Mouse (Mus musculus) hindbrain, embryonic 15.5 days (tissue): ENCODE data around the gene Clec1a. TPM values are rescaled to one million over a fixed set of nuclear protein-coding genes. Genes with fewer than 3 reads are reported as not detected.
"Not testable (repeated sequence)": the region's sequence is repeated elsewhere in the genome, so short reads cannot be mapped to it uniquely, and the experiment has no call there.

Experiments used
- ATAC-seq: fragments of 200-750 bp; cut with Nextera tagmentation; 2 replicates; pipeline ENCODE4 v1.8.0; 2017; ENCODE audit warnings: low read depth, moderate number of reproducible peaks, moderate TSS enrichment; ENCODE audit not compliant: low FRiP score
- H3K27ac ChIP-seq: fragments of 300-500 bp; sonication (generic); replicated peaks from 2 replicates; pipeline ENCODE4 v1.5.1; 2015; ENCODE audit warnings: mild to moderate bottlenecking, inconsistent platforms
- H3K27me3 ChIP-seq: fragments of 300-500 bp; sonication (generic); 2 replicates; pipeline ENCODE4 v1.6.1; 2015; ENCODE audit warnings: control low read depth, inconsistent platforms
- H3K36me3 ChIP-seq: fragments of 300-500 bp; sonication (generic); 2 replicates; pipeline ENCODE4 v1.6.1; 2015; ENCODE audit warnings: control low read depth, inconsistent platforms
- H3K4me1 ChIP-seq: fragments of 300-500 bp; sonication (generic); replicated peaks from 2 replicates; pipeline ENCODE4 v1.6.1; 2015; ENCODE audit warnings: control low read depth, inconsistent platforms
- H3K4me2 ChIP-seq: fragments of 300-500 bp; sonication (generic); 2 replicates; pipeline ENCODE4 v1.6.1; 2015; ENCODE audit warnings: moderate library complexity, mild to moderate bottlenecking, inconsistent platforms
- H3K4me3 ChIP-seq: fragments of 300-500 bp; sonication (generic); 2 replicates; pipeline ENCODE4 v1.5.1; 2015; ENCODE audit warnings: mild to moderate bottlenecking, inconsistent platforms
- H3K9ac ChIP-seq: fragments of 300-500 bp; sonication (generic); 2 replicates; pipeline ENCODE4 v1.6.1; 2015; ENCODE audit warnings: inconsistent platforms
- H3K9me3 ChIP-seq: fragments of 300-500 bp; sonication (generic); 2 replicates; pipeline ENCODE4 v1.6.1; 2016; ENCODE audit warnings: control low read depth, inconsistent platforms
- WGBS: fragments of 180-500 bp; shearing (Covaris S2); methylation state at CpG from one replicate; pipeline ENCODE4 v1.1.7; 2015; 5-methylcytosine and 5-hydroxymethylcytosine counted together
- polyA plus RNA-seq: library from polyadenylated mRNA; unstranded; fragments of >200 nt; fragmentation: Nextera tagmentation; extraction: Ambion mirVana; gene quantifications from 2 replicates; pipeline ENCODE4 v1.2.1, GENCODE M21; 2015

Gene Clec1a
- 1.9 and 2.2 TPM in 2 replicates for polyA plus RNA-seq

- H3K4me1 ChIP-seq = no peaks in the 10 kb centered on the region
- no peaks in the 10 kb centered on the region for H3K9me3 ChIP-seq
- H3K9ac ChIP-seq = no peak within 1 kb of the TSS
- peak within 1 kb of the TSS; percentile 16 for H3K4me2 ChIP-seq
- H3K36me3 ChIP-seq = no peaks in the 10 kb centered on the region
- no peaks in the 10 kb centered on the region for H3K27me3 ChIP-seq
- 0 out of 2 replicates have a peak within 1 kb of the TSS, but pooled peaks have one; percentile 25 for H3K27ac ChIP-seq
- peak; percentile 80 for ATAC-seq
- no peak within 1 kb of the TSS for H3K4me3 ChIP-seq
- WGBS = 54% methylated on average over 13 of the region's 13 CpGs
Observed at GRCm38 (mm10) chr6:129451411-129452039, at the start of gene Clec1a. Gene Clec1a, minus strand, starts transcription at chr6:129452000.

GRCm38 (mm10) chr6:129499516-129499915 is 47.7 kb upstream of the Clec1a start:
- H3K36me3 ChIP-seq, H3K27ac ChIP-seq, H3K9ac ChIP-seq, H3K9me3 ChIP-seq, H3K4me2 ChIP-seq, H3K27me3 ChIP-seq, ATAC-seq, H3K4me3 ChIP-seq, H3K4me1 ChIP-seq: not testable (repeated sequence)
- 90% methylated on average over 1 of the region's 1 CpGs for WGBS

GRCm38 (mm10) chr6:129497345-129498218 is 45.8 kb upstream of the Clec1a start:
- no peaks in the 10 kb centered on the region for H3K36me3 ChIP-seq
- no peak overlapping the region for H3K27ac ChIP-seq
- no peak overlapping the region for H3K9ac ChIP-seq
- H3K27me3 ChIP-seq = no peaks in the 10 kb centered on the region
- no peak overlapping the region for H3K4me3 ChIP-seq
- no peak overlapping the region for H3K4me2 ChIP-seq
- no peak for ATAC-seq
- no peaks in the 10 kb centered on the region for H3K4me1 ChIP-seq
- 89% methylated on average over 3 of the region's 3 CpGs for WGBS
- no peaks in the 10 kb centered on the region for H3K9me3 ChIP-seq

- ATAC-seq = no peak
- H3K4me2 ChIP-seq = no peak overlapping the region
- no peak overlapping the region for H3K9ac ChIP-seq
- no peaks in the 10 kb centered on the region for H3K27me3 ChIP-seq
- H3K4me1 ChIP-seq = no peaks in the 10 kb centered on the region
- H3K36me3 ChIP-seq = no peaks in the 10 kb centered on the region
- no peak overlapping the region for H3K27ac ChIP-seq
- H3K9me3 ChIP-seq = no peaks in the 10 kb centered on the region
- no peak overlapping the region for H3K4me3 ChIP-seq
- WGBS = 86% methylated on average over 4 of the region's 4 CpGs
Observed at GRCm38 (mm10) chr6:129494924-129495323, 43.1 kb upstream of the Clec1a start.

- 52% methylated on average over 8 of the region's 8 CpGs for WGBS
- peak; percentile 91 for ATAC-seq
- H3K9me3 ChIP-seq = no peaks in the 10 kb centered on the region
- no peak overlapping the region for H3K4me3 ChIP-seq
- peak overlapping the region; percentile 32 for H3K4me2 ChIP-seq
- no peaks in the 10 kb centered on the region for H3K4me1 ChIP-seq
- no peak overlapping the region for H3K9ac ChIP-seq
- peak overlapping the region; percentile 76 for H3K27ac ChIP-seq
- H3K36me3 ChIP-seq = no peaks in the 10 kb centered on the region
- no peaks in the 10 kb centered on the region for H3K27me3 ChIP-seq
Observed at GRCm38 (mm10) chr6:129480089-129480958, 28.5 kb upstream of the Clec1a start.

- ATAC-seq = no peak
- H3K36me3 ChIP-seq = no peaks in the 10 kb centered on the region
- 34% methylated on average over 13 of the region's 13 CpGs for WGBS
- H3K27me3 ChIP-seq = no peaks in the 10 kb centered on the region
- H3K27ac ChIP-seq = no peak overlapping the region
- no peak overlapping the region for H3K9ac ChIP-seq
- no peaks in the 10 kb centered on the region for H3K9me3 ChIP-seq
- no peak overlapping the region for H3K4me3 ChIP-seq
- no peak overlapping the region for H3K4me2 ChIP-seq
- H3K4me1 ChIP-seq = no peaks in the 10 kb centered on the region
Observed at GRCm38 (mm10) chr6:129476404-129477126, 24.8 kb upstream of the Clec1a start.

GRCm38 (mm10) chr6:129472627-129473026 is 20.8 kb upstream of the Clec1a start:
- 85% methylated on average over 5 of the region's 5 CpGs for WGBS
- H3K9me3 ChIP-seq = no peaks in the 10 kb centered on the region
- H3K9ac ChIP-seq = no peak overlapping the region
- no peak for ATAC-seq
- H3K27me3 ChIP-seq = no peaks in the 10 kb centered on the region
- no peak overlapping the region for H3K4me3 ChIP-seq
- no peak overlapping the region for H3K4me2 ChIP-seq
- H3K36me3 ChIP-seq = no peaks in the 10 kb centered on the region
- H3K27ac ChIP-seq = no peak overlapping the region
- no peaks in the 10 kb centered on the region for H3K4me1 ChIP-seq

- no peaks in the 10 kb centered on the region for H3K27me3 ChIP-seq
- no peak overlapping the region for H3K4me3 ChIP-seq
- H3K9ac ChIP-seq = no peak overlapping the region
- H3K9me3 ChIP-seq = no peaks in the 10 kb centered on the region
- H3K4me1 ChIP-seq = no peaks in the 10 kb centered on the region
- ATAC-seq = no peak
- no peak overlapping the region for H3K27ac ChIP-seq
- no peaks in the 10 kb centered on the region for H3K36me3 ChIP-seq
- H3K4me2 ChIP-seq = no peak overlapping the region
- WGBS = 92% methylated on average over 6 of the region's 6 CpGs
Observed at GRCm38 (mm10) chr6:129471386-129471785, 19.6 kb upstream of the Clec1a start.

GRCm38 (mm10) chr6:129449743-129450142 is 2.1 kb downstream of the Clec1a start:
- Histone ChIP-seq H3K9me3 (no peaks in the 10 kb centered on the region), H3K9ac (no peak overlapping the region), H3K27me3 (no peaks in the 10 kb centered on the region), H3K36me3 (no peaks in the 10 kb centered on the region), H3K4me1 (no peaks in the 10 kb centered on the region), H3K4me3 (no peak overlapping the region), H3K27ac (no peak overlapping the region), H3K4me2 (no peak overlapping the region)
- WGBS = 85% methylated on average over 6 of the region's 6 CpGs
- no peak for ATAC-seq

- Histone ChIP-seq H3K4me2 (no peak overlapping the region), H3K27me3 (no peaks in the 10 kb centered on the region), H3K27ac (no peak overlapping the region), H3K4me3 (no peak overlapping the region), H3K9me3 (no peaks in the 10 kb centered on the region), H3K36me3 (no peaks in the 10 kb centered on the region), H3K9ac (no peak overlapping the region), H3K4me1 (no peaks in the 10 kb centered on the region)
- no peak for ATAC-seq
- WGBS = 84% methylated on average over 2 of the region's 2 CpGs
Observed at GRCm38 (mm10) chr6:129438033-129438432, 13.8 kb downstream of the Clec1a start.

GRCm38 (mm10) chr6:129436025-129436424 is 15.8 kb downstream of the Clec1a start:
- Histone ChIP-seq H3K4me2 (no peak overlapping the region), H3K4me1 (no peaks in the 10 kb centered on the region), H3K27ac (no peak overlapping the region), H3K27me3 (no peaks in the 10 kb centered on the region), H3K9ac (no peak overlapping the region), H3K4me3 (no peak overlapping the region), H3K36me3 (no peaks in the 10 kb centered on the region), H3K9me3 (no peaks in the 10 kb centered on the region)
- 92% methylated on average over 3 of the region's 3 CpGs for WGBS
- no peak for ATAC-seq
